Mouse (Mus musculus) spleen, adult 10 weeks (tissue): ENCODE results near the gene Aass. TPM values are rescaled to one million over a fixed set of nuclear protein-coding genes. Genes with fewer than 3 reads are reported as not detected.

ENCODE experiments used
- polyA plus RNA-seq: library from polyadenylated mRNA; stranded (reverse); fragments of 350-450 nt; fragmentation: Illumina TruSeq; extraction: RNeasy Lipid Tissue Mini Kit (QIAGEN cat#74804); gene quantifications from one replicate; pipeline ENCODE4 v1.2.3, GENCODE M21; 2015; ENCODE audit warnings: low replicate concordance; ENCODE audit not compliant: insufficient read depth

The Aass gene
- polyA plus RNA-seq: 0.57 TPM

DNA sequence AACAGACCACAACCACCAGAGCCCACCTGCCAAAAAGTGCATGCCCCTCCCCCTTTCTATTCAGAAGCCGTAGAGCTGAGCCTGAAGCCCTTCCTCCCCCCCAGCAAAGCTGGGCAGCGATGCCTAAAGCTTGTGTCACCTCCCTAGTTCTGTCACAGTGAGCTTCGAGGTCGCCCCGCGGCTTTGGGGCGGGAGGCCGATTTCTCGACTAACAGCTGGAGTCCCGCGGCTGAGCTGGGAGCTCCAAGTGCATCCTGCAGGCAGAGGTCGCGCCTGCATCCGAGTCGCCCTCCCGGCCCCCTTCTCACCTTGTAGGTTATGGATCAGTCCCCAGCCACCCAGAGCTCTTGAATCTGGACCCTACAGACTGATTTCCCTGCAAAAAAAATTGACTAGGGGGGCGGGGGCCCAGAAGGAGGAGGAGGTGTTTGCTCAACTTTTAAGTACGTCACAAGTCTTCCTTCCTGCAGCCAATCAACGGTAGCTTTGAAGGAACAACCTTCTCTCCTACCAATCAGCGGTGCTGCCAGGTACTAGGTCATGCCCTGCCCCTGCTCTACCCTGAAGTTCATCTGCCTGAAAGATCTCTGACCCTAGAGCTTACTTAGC lies at the start of gene Aass:
Gene Aass, minus strand, starts transcription at position 414 of the 609 bp plus-strand sequence.

Other genes with a start within 250 kb of the Aass start
- not detected for gene Fezf1, start 115.4 kb upstream of the Aass start, polyA plus RNA-seq